ENCODE assay signal across 29 mouse cellular contexts in the genomic region with DNA sequence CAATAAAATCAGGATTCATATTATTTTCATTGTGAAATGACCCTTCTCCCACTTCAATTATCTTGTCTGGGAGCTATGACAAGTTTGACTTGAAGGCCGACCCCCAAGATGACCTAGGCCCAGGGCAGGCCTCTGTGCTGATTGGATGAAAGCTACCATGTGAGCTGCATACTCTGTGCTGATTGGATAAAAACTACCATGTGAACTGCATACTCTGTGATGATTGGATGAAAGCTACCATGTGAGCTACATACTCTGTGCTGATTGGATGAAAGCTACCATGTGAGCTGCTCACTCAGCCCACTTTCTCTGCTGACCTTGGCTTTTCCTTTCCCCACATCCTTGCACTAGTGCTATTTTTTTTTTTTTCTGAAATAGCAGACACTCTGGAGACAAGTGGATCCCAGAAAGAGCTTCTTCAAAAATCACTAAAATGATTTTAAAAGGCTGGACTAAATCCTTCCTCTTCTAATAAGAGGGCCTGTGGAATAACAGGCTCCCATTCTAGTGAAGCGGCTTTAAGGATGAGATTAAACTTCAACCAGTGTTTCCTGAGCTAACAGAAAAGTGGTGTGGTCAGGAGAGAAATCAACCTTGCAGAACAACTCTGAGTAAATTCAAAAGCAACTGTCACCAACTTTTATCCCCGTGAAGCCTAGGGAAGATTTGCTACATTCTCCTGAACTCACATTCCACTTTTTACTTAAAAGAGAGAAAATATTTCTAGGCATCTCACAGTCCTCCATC. TPM values are rescaled to one million over a fixed set of nuclear protein-coding genes. Genes with fewer than 3 reads are reported as not detected.
DNase-seq lines count a peak whose midpoint lies in the region; ATAC-seq and TF ChIP-seq lines count a peak whose summit lies in the region.
"Had no signal": no experiment of that assay in that cellular context is flagged by ENCODE, and none has a peak within 500 bp of the region (broad histone marks: within the 10 kb centered on the region; RNA-seq: fewer than 3 reads in every experiment).

No protein-coding gene starts in this region.

- DNase-seq in kidney, adult 9 months, result peak; percentile 68
- DNase-seq in CH12.LX (ENCODE audit: extremely low read depth) (no peak), Patski (ENCODE audit: low read depth, low spot score) (no peak)
- no peak for DNase-seq in kidney, postnatal 0 days (ENCODE audit: low spot score)
- DNase-seq in c-Kit-positive CD71-positive TER-119-positive erythroid progenitor cells, embryonic 14.5 days (ENCODE audit: low spot score), result no peak
- DNase-seq in right cerebral cortex, adult 18-20 months, result no peak
- no peak for DNase-seq in layer of hippocampus, adult 8-10 months (ENCODE audit: low spot score in 2 of 2)
- DNase-seq: adrenal gland, postnatal 10 days; adrenal gland, postnatal 36 days; cerebellum, adult 11 months; cerebellum, adult 2 months; cerebellum, adult 9-11 months; cerebellum, postnatal 25 days; forebrain, postnatal 0 days; gastrocnemius, adult 2 months; gastrocnemius, postnatal 14 days; heart, adult 11 months; heart, postnatal 36 days had no signal

- no peak for TF ChIP-seq RAD21 in CH12.LX (IDR thresholded peaks at IDR 0.05; ENCODE audit: low read depth, low read length)

- no peaks in the 10 kb centered on the region for H3K27me3 ChIP-seq in kidney, embryonic 14.5 days (ENCODE audit: control insufficient read depth, insufficient read depth, low read length)
- H3K27me3 ChIP-seq in CH12.LX (replicated peaks) (no peaks in the 10 kb centered on the region), Patski (no peaks in the 10 kb centered on the region)
- H3K27me3 ChIP-seq in kidney, postnatal 0 days (ENCODE audit: insufficient read depth, low read length), result no peaks in the 10 kb centered on the region
- H3K27me3 ChIP-seq: embryonic facial prominence, embryonic 12.5 days; embryonic facial prominence, embryonic 15.5 days; hindbrain, embryonic 13.5 days had no signal

- H3K4me1 ChIP-seq in kidney, embryonic 14.5 days (ENCODE audit: control insufficient read depth, insufficient read depth, low read length), result no peaks in the 10 kb centered on the region
- no peaks in the 10 kb centered on the region for H3K4me1 ChIP-seq in CH12.LX (ENCODE audit: control insufficient read depth in 1 of 2, insufficient read depth in 2 of 2)
- no peaks in the 10 kb centered on the region for H3K4me1 ChIP-seq in kidney, postnatal 0 days (replicated peaks; ENCODE audit: insufficient read depth, low read length)
- H3K4me1 ChIP-seq: embryonic facial prominence, embryonic 12.5 days; embryonic facial prominence, embryonic 15.5 days had no signal

- no peak overlapping the region for H3K27ac ChIP-seq in kidney, embryonic 14.5 days (ENCODE audit: low read depth, low read length)
- H3K27ac ChIP-seq in CH12.LX (ENCODE audit: insufficient read depth, low read depth), result no peak overlapping the region
- no peak overlapping the region for H3K27ac ChIP-seq in kidney, postnatal 0 days
- H3K27ac ChIP-seq: embryonic facial prominence, embryonic 12.5 days; embryonic facial prominence, embryonic 15.5 days; gastrocnemius, adult 2 months; hindbrain, embryonic 10.5 days; hindbrain, embryonic 13.5 days had no signal

- H3K4me3 ChIP-seq in kidney, embryonic 14.5 days (ENCODE audit: low read length), result no peak overlapping the region
- no peak overlapping the region for H3K4me3 ChIP-seq in CH12.LX (replicated peaks in 1 of 3; ENCODE audit: low read depth in 2 of 3, low read length in 2 of 3, poor library complexity in 1 of 3)
- no peak overlapping the region for H3K4me3 ChIP-seq in kidney, postnatal 0 days (replicated peaks; ENCODE audit: low read depth, low read length)
- H3K4me3 ChIP-seq: embryonic facial prominence, embryonic 12.5 days; embryonic facial prominence, embryonic 15.5 days; gastrocnemius, adult 2 months; hindbrain, embryonic 10.5 days; hindbrain, embryonic 13.5 days had no signal

- in situ Hi-C loops in CH12.LX (cut with MboI; ENCODE audit: low pct_ligation_motif_present, low pct_unique_long_range_greater_than_20kb, low sequenced_read_pairs), result no loop called here
- in situ Hi-C loops in Patski (cut with MboI; ENCODE audit: low pct_unique_long_range_greater_than_20kb), result no loop called here

- H3K9me3 ChIP-seq in kidney, embryonic 14.5 days (ENCODE audit: control insufficient read depth, low read length), result no peaks in the 10 kb centered on the region
- no peaks in the 10 kb centered on the region for H3K9me3 ChIP-seq in CH12.LX (replicated peaks; ENCODE audit: low read length)
- no peaks in the 10 kb centered on the region for H3K9me3 ChIP-seq in kidney, postnatal 0 days (replicated peaks; ENCODE audit: low read length)
- H3K9me3 ChIP-seq: embryonic facial prominence, embryonic 12.5 days; embryonic facial prominence, embryonic 15.5 days; hindbrain, embryonic 10.5 days; hindbrain, embryonic 13.5 days had no signal

- no peak overlapping the region for H3K4me2 ChIP-seq in kidney, embryonic 14.5 days (replicated peaks; ENCODE audit: low read depth, low read length)
- H3K4me2 ChIP-seq in CH12.LX (ENCODE audit: insufficient read depth, low read depth, poor library complexity, severe bottlenecking), result no peak overlapping the region
- no peak overlapping the region for H3K4me2 ChIP-seq in kidney, postnatal 0 days (ENCODE audit: low read length)
- H3K4me2 ChIP-seq: embryonic facial prominence, embryonic 12.5 days; embryonic facial prominence, embryonic 15.5 days; heart, embryonic 11.5 days; hindbrain, embryonic 13.5 days had no signal

- H3K9ac ChIP-seq in kidney, embryonic 14.5 days (ENCODE audit: low read depth, low read length), result no peak overlapping the region
- no peak overlapping the region for H3K9ac ChIP-seq in CH12.LX (ENCODE audit: insufficient read depth, low read depth)
- no peak overlapping the region for H3K9ac ChIP-seq in kidney, postnatal 0 days (ENCODE audit: low read depth, low read length)
- H3K9ac ChIP-seq: embryonic facial prominence, embryonic 12.5 days; embryonic facial prominence, embryonic 15.5 days; forebrain, postnatal 0 days; hindbrain, embryonic 13.5 days had no signal

- H3K79me2 ChIP-seq in CH12.LX (replicated peaks; ENCODE audit: control insufficient read depth, extremely low read depth, insufficient read depth, poor library complexity, severe bottlenecking), result no peaks in the 10 kb centered on the region

- dilution Hi-C loops in CH12.LX (cut with MboI; ENCODE audit: extremely low pct_ligation_motif_present, extremely low pct_unique_long_range_greater_than_20kb, low sequenced_read_pairs), result no loop called here

- POLR2A ChIA-PET in Patski (lab: Charles Lee), result interaction anchor here (1.0 kb wide), 1 partner anchor 14 kb away, joined by 4 read pairs; no protein-coding TSS in a partner anchor

- no peak for TF ChIP-seq POLR2A in CH12.LX (IDR thresholded peaks at IDR 0.05; ENCODE audit: low read depth, low read length)

- no peak for TF ChIP-seq EP300 in CH12.LX (IDR thresholded peaks at IDR 0.05; ENCODE audit: low read length)

- H3K36me3 ChIP-seq in kidney, embryonic 14.5 days (ENCODE audit: control insufficient read depth, insufficient read depth, low read length), result no peaks in the 10 kb centered on the region
- no peaks in the 10 kb centered on the region for H3K36me3 ChIP-seq in CH12.LX (replicated peaks in 1 of 2; ENCODE audit: control insufficient read depth in 1 of 2, insufficient read depth in 1 of 2, low read length in 1 of 2)
- no peaks in the 10 kb centered on the region for H3K36me3 ChIP-seq in kidney, postnatal 0 days (ENCODE audit: insufficient read depth, low read length)
- H3K36me3 ChIP-seq: embryonic facial prominence, embryonic 12.5 days; embryonic facial prominence, embryonic 15.5 days; hindbrain, embryonic 10.5 days; hindbrain, embryonic 13.5 days had no signal

- TF ChIP-seq CTCF in CH12.LX (conservative IDR thresholded peaks at IDR 0.05 in 1 of 2, IDR thresholded peaks at IDR 0.05 in 1 of 2; ENCODE audit: low read depth in 2 of 2, low read length in 2 of 2) (no peak), Patski (IDR thresholded peaks at IDR 0.05) (no peak)
- TF ChIP-seq CTCF in kidney, postnatal 0 days (IDR thresholded peaks at IDR 0.05; ENCODE audit: low read depth), result no peak

- no peak for ATAC-seq in kidney, embryonic 14.5 days (ENCODE audit: low FRiP score, low TSS enrichment)
- peak; percentile 73 for ATAC-seq in Patski
- ATAC-seq in kidney, postnatal 0 days (replicated peaks; ENCODE audit: low FRiP score, low read depth), result peak; percentile 91
- ATAC-seq: forebrain, embryonic 14.5 days; forebrain, postnatal 0 days; hindbrain, embryonic 16.5 days had no signal

- CTCF ChIA-PET in Patski (lab: Charles Lee), result interaction anchor here (0.6 to 1.3 kb wide), 4 partner anchors 9 to 120 kb away, joined by 3 to 5 read pairs (median 3); no protein-coding TSS in a partner anchor

- 83% methylated on average over 3 of the region's 3 CpGs for WGBS in kidney, embryonic 14.5 days
- 63% methylated on average over 3 of the region's 3 CpGs for WGBS in kidney, postnatal 0 days

TF ChIP-seq in CH12.LX, 34 proteins besides CTCF, POLR2A, EP300 and RAD21:
- TF ChIP-seq NELFE (IDR thresholded peaks at IDR 0.05; ENCODE audit: low read depth, low read length) (no peak), GABPA (IDR thresholded peaks at IDR 0.05; ENCODE audit: insufficient replicate concordance, low read depth, low read length) (no peak), UBTF (IDR thresholded peaks at IDR 0.05; ENCODE audit: low read depth, low read length) (no peak), USF1 (IDR thresholded peaks at IDR 0.05; ENCODE audit: low read depth, low read length) (peak; percentile 55), ZKSCAN1 (IDR thresholded peaks at IDR 0.05; ENCODE audit: borderline replicate concordance, low read depth, low read length) (no peak), E2F4 (IDR thresholded peaks at IDR 0.05; ENCODE audit: insufficient replicate concordance, low read depth, low read length) (no peak), USF2 (conservative IDR thresholded peaks at IDR 0.05; ENCODE audit: low read depth, low read length) (peak; percentile 79), ZC3H11A (IDR thresholded peaks at IDR 0.05; ENCODE audit: low read depth, low read length) (no peak), SMC3 (IDR thresholded peaks at IDR 0.05; ENCODE audit: low read depth, low read length) (no peak), KAT2A (IDR thresholded peaks at IDR 0.05; ENCODE audit: insufficient replicate concordance, low read length) (no peak), TCF12 (IDR thresholded peaks at IDR 0.05; ENCODE audit: low read depth, low read length) (no peak), MAX (IDR thresholded peaks at IDR 0.05; ENCODE audit: low read length) (no peak), JUN (IDR thresholded peaks at IDR 0.05; ENCODE audit: insufficient read depth, low read depth, low read length) (no peak)
TF ChIP-seq in CH12.LX: peak in this region for 2.

RNA-seq across cellular contexts. Expression of a gene that starts 15.9 kb away (rescaled TPM):
- 8.8 and 9.7 TPM in 2 replicates for polyA plus RNA-seq in kidney, embryonic 14.5 days (2014; fragmentation: Nextera tagmentation; extraction: Ambion mirVana)
- total RNA-seq in CH12.LX (2012; rRNA removed) (3.4 and 5.8 TPM in 2 replicates), CH12.LX (2014; rRNA removed) (0.88 and 1.0 TPM in 2 replicates)
- polyA plus RNA-seq in CH12.LX (2012; ENCODE audit: insufficient read length, low read depth) (2.0 and 2.4 TPM in 2 replicates), Patski (2021) (18.7 TPM)
- polyA plus RNA-seq in kidney, postnatal 0 days (2015; fragmentation: Nextera tagmentation; extraction: Ambion mirVana), result 19.3 and 24.0 TPM in 2 replicates
- total RNA-seq in layer of hippocampus, adult 8-10 months (2022), result 10 to 100 TPM; 21.5 to 29.1 (median 24.0) TPM
- total RNA-seq: common myeloid progenitor, adult 5-6 weeks; gastrocnemius, adult 2 months; heart, adult 8-10 months; heart, postnatal 36 days; MEL had no signal
